Mouse (Mus musculus) neural tube, embryonic 15.5 days (tissue): ENCODE measurements around the gene Tspan32. TPM values are rescaled to one million over a fixed set of nuclear protein-coding genes. Genes with fewer than 3 reads are reported as not detected.

Experiments used
- ATAC-seq: fragments of 200-750 bp; cut with Nextera tagmentation; 2 replicates; pipeline ENCODE4 v1.8.0; 2017; ENCODE audit warnings: mild to moderate bottlenecking, moderate TSS enrichment, moderate library complexity; ENCODE audit not compliant: low FRiP score
- H3K27ac ChIP-seq: fragments of 300-500 bp; sonication (generic); replicated peaks from 2 replicates; pipeline ENCODE4 v1.5.1; 2015; ENCODE audit warnings: mild to moderate bottlenecking, inconsistent platforms
- H3K27me3 ChIP-seq: fragments of 300-500 bp; sonication (generic); replicated peaks from 2 replicates; pipeline ENCODE4 v1.6.1; 2015; ENCODE audit warnings: inconsistent platforms
- H3K36me3 ChIP-seq: fragments of 300-500 bp; sonication (generic); 2 replicates; pipeline ENCODE4 v1.6.1; 2015; ENCODE audit warnings: inconsistent platforms
- H3K4me1 ChIP-seq: fragments of 300-500 bp; sonication (generic); 2 replicates; pipeline ENCODE4 v1.6.1; 2015; ENCODE audit warnings: inconsistent platforms
- H3K4me2 ChIP-seq: fragments of 300-500 bp; sonication (generic); 2 replicates; pipeline ENCODE4 v1.6.1; 2015; ENCODE audit warnings: inconsistent platforms, mild to moderate bottlenecking, moderate library complexity
- H3K4me3 ChIP-seq: fragments of 300-500 bp; sonication (generic); replicated peaks from 2 replicates; pipeline ENCODE4 v1.5.1; 2015; ENCODE audit warnings: mild to moderate bottlenecking, inconsistent platforms
- H3K9ac ChIP-seq: fragments of 300-500 bp; sonication (generic); replicated peaks from 2 replicates; pipeline ENCODE4 v1.6.1; 2015; ENCODE audit warnings: mild to moderate bottlenecking, inconsistent platforms
- H3K9me3 ChIP-seq: fragments of 300-500 bp; sonication (generic); replicated peaks from 2 replicates; pipeline ENCODE4 v1.6.1; 2016; ENCODE audit warnings: inconsistent platforms
- WGBS: fragments of 180-500 bp; shearing (Covaris S2); methylation state at CpG from one replicate; pipeline ENCODE4 v1.1.7; 2015; ENCODE audit warnings: mixed read lengths; 5-methylcytosine and 5-hydroxymethylcytosine counted together
- polyA plus RNA-seq: library from polyadenylated mRNA; unstranded; fragments of >200 nt; fragmentation: Nextera tagmentation; extraction: Ambion mirVana; gene quantifications from 2 replicates; pipeline ENCODE4 v1.2.1, GENCODE M21; 2015

Tspan32 gene
- polyA plus RNA-seq: 0.51 and 1.4 TPM in 2 replicates

- 81% methylated on average over 4 of the region's 4 CpGs for WGBS
- ATAC-seq: no peak
- Histone ChIP-seq H3K27me3 (no peaks in the 10 kb centered on the region), H3K4me3 (no peak within 1 kb of the TSS), H3K9ac (no peak within 1 kb of the TSS), H3K4me1 (peaks cover 22% of the 10 kb centered on the region), H3K4me2 (no peak within 1 kb of the TSS), H3K27ac (no peak within 1 kb of the TSS), H3K9me3 (no peaks in the 10 kb centered on the region), H3K36me3 (no peaks in the 10 kb centered on the region)
Measured at GRCm38 (mm10) chr7:143004727-143005343, at the start of gene Tspan32. TSS of gene Tspan32 (plus strand) at chr7:143005046.

GRCm38 (mm10) chr7:142956018-142956417, 48.8 kb upstream of the Tspan32 start:
- no peaks in the 10 kb centered on the region for H3K9me3 ChIP-seq
- WGBS: 86% methylated on average over 2 of the region's 2 CpGs
- H3K27me3 ChIP-seq: no peaks in the 10 kb centered on the region; the same call in 1 of the 2 replicates
- no peak overlapping the region for H3K4me2 ChIP-seq
- no peak overlapping the region for H3K27ac ChIP-seq
- H3K9ac ChIP-seq: no peak overlapping the region
- no peaks in the 10 kb centered on the region for H3K36me3 ChIP-seq
- H3K4me1 ChIP-seq: no peaks in the 10 kb centered on the region
- no peak for ATAC-seq
- no peak overlapping the region for H3K4me3 ChIP-seq

DNA sequence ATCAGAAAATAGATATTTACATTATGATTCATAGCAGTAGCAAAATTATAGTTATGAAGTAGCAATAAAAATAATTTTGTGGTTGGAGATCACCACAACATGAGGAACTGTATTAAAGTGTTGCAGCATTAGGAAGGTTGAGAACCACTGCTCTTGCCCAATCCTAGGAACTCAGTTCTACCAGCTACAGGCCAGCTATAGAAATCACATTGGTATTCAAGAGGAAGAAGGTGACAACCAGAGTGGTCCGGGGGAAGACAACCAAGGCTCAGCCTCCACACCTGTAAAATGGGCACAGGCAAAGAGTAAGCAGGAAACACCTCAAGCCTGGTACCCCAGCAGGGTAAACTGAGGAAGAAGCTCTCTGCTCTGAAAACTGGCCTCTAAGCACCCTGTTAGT, 46.0 kb upstream of the Tspan32 start:
- no peaks in the 10 kb centered on the region; the same call in 1 of the 2 replicates for H3K27me3 ChIP-seq
- no peak overlapping the region for H3K27ac ChIP-seq
- no peaks in the 10 kb centered on the region for H3K36me3 ChIP-seq
- no peaks in the 10 kb centered on the region for H3K4me1 ChIP-seq
- 93% methylated on average over 1 of the region's 1 CpGs for WGBS
- no peak overlapping the region for H3K4me2 ChIP-seq
- no peak for ATAC-seq
- no peak overlapping the region for H3K9ac ChIP-seq
- H3K4me3 ChIP-seq: no peak overlapping the region
- H3K9me3 ChIP-seq: no peaks in the 10 kb centered on the region

- H3K4me2 ChIP-seq: no peak overlapping the region
- H3K9me3 ChIP-seq: no peaks in the 10 kb centered on the region
- WGBS: 50% methylated on average over 4 of the region's 4 CpGs
- H3K27ac ChIP-seq: no peak overlapping the region
- H3K4me3 ChIP-seq: no peak overlapping the region
- ATAC-seq: no peak
- H3K9ac ChIP-seq: no peak overlapping the region
- no peaks in the 10 kb centered on the region for H3K4me1 ChIP-seq
- no peaks in the 10 kb centered on the region for H3K36me3 ChIP-seq
- peaks cover 7% of the 10 kb centered on the region for H3K27me3 ChIP-seq
Measured at GRCm38 (mm10) chr7:142959752-142960151, 45.1 kb upstream of the Tspan32 start.

DNA sequence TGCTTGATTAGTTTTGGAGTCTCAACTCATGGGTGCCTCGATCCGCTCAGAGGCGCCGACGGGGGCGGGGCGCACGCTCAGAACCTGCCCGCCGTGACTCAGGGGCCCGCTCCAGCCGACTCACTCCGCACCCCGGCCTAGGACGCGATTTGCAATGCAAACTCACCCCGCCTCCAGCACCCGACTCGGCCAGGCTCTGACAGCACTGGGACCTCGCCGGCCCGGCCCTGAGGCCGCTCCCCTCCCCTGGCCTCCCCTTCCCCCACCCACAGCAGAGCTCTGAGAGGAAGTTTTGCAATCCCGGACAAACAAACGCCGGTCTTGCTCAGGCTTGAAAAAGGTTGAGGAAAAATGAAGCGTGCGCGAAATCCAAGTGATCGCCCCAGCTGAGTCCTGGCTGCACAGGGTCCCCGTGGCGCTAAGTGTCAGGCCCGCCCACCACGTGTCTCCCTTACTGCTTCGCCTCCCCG, 37.4 kb upstream of the Tspan32 start:
- Histone ChIP-seq H3K27ac (no peak overlapping the region; the same call in 1 of the 2 replicates), H3K9me3 (no peaks in the 10 kb centered on the region), H3K9ac (peak overlapping the region; percentile 48), H3K4me1 (peaks cover 26% of the 10 kb centered on the region), H3K4me2 (peak overlapping the region; percentile 99), H3K4me3 (peak overlapping the region; percentile 52), H3K36me3 (no peaks in the 10 kb centered on the region), H3K27me3 (peaks cover 84% of the 10 kb centered on the region)
- ATAC-seq: peak; percentile 23; the same call in 1 of the 2 replicates
- WGBS: under 1% methylated on average over 36 of the region's 36 CpGs

- peak; percentile 89 for ATAC-seq
- under 1% methylated on average over 89 of the region's 90 CpGs for WGBS
Measured at GRCm38 (mm10) chr7:142967884-142968808, 36.7 kb upstream of the Tspan32 start.

DNA sequence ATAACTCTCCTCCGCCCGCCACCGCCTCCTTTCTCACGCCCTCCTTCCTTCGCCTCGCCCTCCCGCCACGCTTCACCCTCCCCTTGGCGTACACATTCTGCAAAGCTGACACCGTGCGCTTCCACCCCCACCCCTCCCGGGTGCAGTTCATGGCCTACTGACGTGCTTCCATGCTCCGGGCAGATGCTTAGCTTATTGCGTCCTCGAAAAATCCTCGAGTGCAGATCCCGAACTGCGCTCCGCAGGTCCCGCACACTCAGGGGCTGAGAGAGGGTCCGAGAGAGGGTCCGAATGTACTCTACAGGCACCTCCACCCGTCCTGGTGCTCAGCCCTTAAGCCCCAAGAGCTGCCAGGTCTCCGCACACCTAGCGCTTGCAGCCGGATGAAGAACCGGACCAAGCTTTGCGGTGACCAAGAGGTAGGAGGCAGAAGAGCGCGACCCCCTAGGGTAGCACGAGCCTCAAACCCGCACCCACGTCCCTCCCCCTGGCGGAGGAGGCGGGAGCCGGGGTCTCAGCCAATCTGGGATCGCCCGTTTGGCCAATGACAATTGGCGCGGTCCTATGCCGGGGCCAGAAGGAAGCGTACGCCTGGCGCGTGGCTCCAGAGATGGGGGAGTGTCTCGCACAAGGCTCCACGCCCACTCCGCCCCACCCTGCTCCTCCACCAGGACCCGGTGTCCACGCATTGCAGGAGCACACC, 35.9 kb upstream of the Tspan32 start, which contains the start of gene Ascl2:
Gene Ascl2, minus strand, starts transcription at position 456 of the 703 bp plus-strand sequence.
- peak within 1 kb of the TSS; percentile 52 for H3K4me3 ChIP-seq
- peaks cover 84% of the 10 kb centered on the region for H3K27me3 ChIP-seq
- under 1% methylated on average over 49 of the region's 51 CpGs for WGBS
- ATAC-seq: peak; percentile 79
- H3K4me1 ChIP-seq: peaks cover 26% of the 10 kb centered on the region
- peak within 1 kb of the TSS; percentile 48 for H3K9ac ChIP-seq
- H3K36me3 ChIP-seq: no peaks in the 10 kb centered on the region
- H3K9me3 ChIP-seq: no peaks in the 10 kb centered on the region
- peak within 1 kb of the TSS; percentile 99 for H3K4me2 ChIP-seq
- no peak within 1 kb of the TSS for H3K27ac ChIP-seq

More at GRCm38 (mm10) chr7:142967884-142968808, 36.7 kb upstream of the Tspan32 start:
- Histone ChIP-seq H3K36me3 (no peaks in the 10 kb centered on the region), H3K4me1 (peaks cover 26% of the 10 kb centered on the region), H3K4me3 (peak overlapping the region; percentile 52), H3K4me2 (peak overlapping the region; percentile 99), H3K27me3 (peaks cover 85% of the 10 kb centered on the region), H3K9me3 (no peaks in the 10 kb centered on the region), H3K27ac (no peak overlapping the region; the same call in 1 of the 2 replicates), H3K9ac (peak overlapping the region; percentile 48)

DNA sequence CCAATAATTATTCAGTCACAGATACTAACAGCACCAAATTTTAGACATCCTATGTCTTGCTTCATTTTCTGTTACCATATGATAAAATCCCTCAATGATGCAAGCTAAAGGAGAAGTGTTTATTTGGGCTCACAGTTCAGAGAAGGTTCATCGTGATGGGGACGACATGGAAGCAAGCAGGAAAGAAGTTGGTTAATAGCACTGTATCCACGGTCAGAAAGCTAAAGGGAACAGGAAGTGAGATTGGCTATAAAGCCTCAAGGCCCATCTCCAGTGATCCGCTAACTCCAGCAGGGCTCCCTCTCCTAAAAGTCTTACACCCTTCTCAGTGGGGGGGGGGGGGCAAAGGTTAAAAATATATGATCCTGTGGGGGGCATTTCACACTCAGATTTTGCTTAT, 22.9 kb upstream of the Tspan32 start:
- WGBS: 72% methylated on average over 4 of the region's 4 CpGs
- H3K4me1 ChIP-seq: no peaks in the 10 kb centered on the region
- H3K9ac ChIP-seq: no peak overlapping the region
- H3K27me3 ChIP-seq: no peaks in the 10 kb centered on the region
- no peak overlapping the region for H3K27ac ChIP-seq
- no peak overlapping the region for H3K4me2 ChIP-seq
- no peaks in the 10 kb centered on the region for H3K9me3 ChIP-seq
- H3K36me3 ChIP-seq: no peaks in the 10 kb centered on the region
- H3K4me3 ChIP-seq: no peak overlapping the region
- no peak for ATAC-seq

DNA sequence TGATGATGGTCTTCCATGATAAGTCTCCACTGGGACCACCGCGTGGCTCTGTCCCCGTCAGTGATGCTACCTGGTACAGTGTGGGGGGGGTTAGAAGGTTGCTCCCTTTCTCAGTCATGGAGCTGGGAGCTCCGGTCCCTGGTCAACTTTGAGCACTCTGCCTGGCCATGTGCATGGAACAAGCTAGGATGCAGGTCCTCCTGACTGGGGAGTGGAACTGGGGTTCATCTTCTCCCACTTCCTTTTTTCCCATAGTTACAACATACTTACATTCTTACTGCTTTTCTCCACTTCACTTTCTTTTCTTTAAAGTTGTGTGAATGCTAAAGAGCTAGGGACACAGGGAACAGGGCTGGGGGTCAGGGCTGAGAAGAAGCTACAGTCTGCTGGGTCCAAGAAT, 19.7 kb upstream of the Tspan32 start:
- Histone ChIP-seq H3K4me1 (no peaks in the 10 kb centered on the region), H3K27ac (no peak overlapping the region), H3K4me2 (no peak overlapping the region), H3K27me3 (no peaks in the 10 kb centered on the region), H3K9me3 (no peaks in the 10 kb centered on the region), H3K36me3 (no peaks in the 10 kb centered on the region), H3K4me3 (no peak overlapping the region), H3K9ac (no peak overlapping the region)
- no peak for ATAC-seq
- WGBS: 92% methylated on average over 4 of the region's 4 CpGs

DNA sequence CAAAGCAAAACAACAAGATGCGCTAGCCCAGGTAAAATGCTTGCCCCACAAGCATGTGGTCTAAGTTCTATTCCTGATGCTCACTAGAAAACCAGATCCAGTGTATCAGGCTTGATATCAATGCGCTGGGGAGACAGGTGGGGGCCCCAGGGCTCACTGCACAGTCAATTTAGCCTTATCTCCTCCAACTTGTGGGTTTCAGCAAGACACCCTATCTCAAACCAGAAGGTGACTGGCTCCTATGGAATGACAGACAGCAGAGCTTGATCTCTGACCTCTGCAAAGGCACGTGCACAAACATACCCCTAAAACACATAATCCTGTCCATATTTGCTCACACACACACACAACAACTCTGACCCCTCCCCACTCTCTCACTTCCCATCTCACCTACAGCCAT, 17.1 kb upstream of the Tspan32 start:
- no peaks in the 10 kb centered on the region for H3K27me3 ChIP-seq
- H3K4me3 ChIP-seq: no peak overlapping the region
- no peak overlapping the region for H3K27ac ChIP-seq
- ATAC-seq: no peak
- no peaks in the 10 kb centered on the region for H3K36me3 ChIP-seq
- 87% methylated on average over 3 of the region's 3 CpGs for WGBS
- H3K9ac ChIP-seq: no peak overlapping the region
- no peak overlapping the region for H3K4me2 ChIP-seq
- H3K4me1 ChIP-seq: no peaks in the 10 kb centered on the region
- no peaks in the 10 kb centered on the region for H3K9me3 ChIP-seq

- Histone ChIP-seq H3K27me3 (no peaks in the 10 kb centered on the region), H3K36me3 (no peaks in the 10 kb centered on the region), H3K4me3 (no peak overlapping the region), H3K4me1 (no peaks in the 10 kb centered on the region), H3K9ac (no peak overlapping the region), H3K9me3 (no peaks in the 10 kb centered on the region; the same call in 1 of the 2 replicates), H3K4me2 (no peak overlapping the region), H3K27ac (no peak overlapping the region)
- ATAC-seq: no peak
Measured at GRCm38 (mm10) chr7:142995004-142995403, 9.8 kb upstream of the Tspan32 start.
